Mouse (Mus musculus): Measurements from ENCODE around the gene Shroom3. TPM values are rescaled to one million over a fixed set of nuclear protein-coding genes. Genes with fewer than 3 reads are reported as not detected.

The Shroom3 gene
- polyA plus RNA-seq, 1 experiment from 2014 or later = 11.4 TPM

DNA sequence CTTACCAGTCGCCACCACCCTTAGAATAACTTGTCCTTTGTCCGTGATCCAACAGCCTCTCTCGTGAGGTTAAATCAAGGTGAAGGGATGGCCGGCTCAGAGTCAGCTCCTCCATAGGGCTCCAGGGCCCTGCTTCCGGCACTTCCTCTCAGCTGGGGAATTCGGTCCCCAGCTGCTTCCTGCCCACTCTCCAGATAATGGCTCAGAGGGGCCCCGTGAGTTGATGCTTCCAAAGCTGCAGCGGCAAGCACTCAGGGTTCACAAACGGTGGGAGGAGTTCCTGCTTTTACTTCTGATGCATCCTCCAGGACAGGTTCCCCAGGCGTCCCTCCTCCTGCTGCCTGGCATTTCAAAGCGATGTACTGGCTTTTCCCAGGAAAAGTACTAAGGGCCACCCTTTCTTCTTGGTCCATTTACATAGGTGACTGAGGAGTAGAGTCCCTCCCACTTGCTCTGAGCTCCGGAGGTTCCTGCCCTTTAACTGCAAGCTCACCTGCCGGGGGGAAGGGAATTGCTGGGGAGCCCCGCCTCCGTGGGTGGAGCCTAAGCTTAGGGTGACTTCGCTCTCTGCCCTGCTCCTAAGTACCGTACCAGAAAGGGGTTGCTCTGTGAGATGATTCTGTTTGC, 241.7 kb downstream of the Shroom3 start:
- no peaks in the 10 kb centered on the region for H3K27me3 ChIP-seq (ENCODE audit: insufficient read depth, poor library complexity, severe bottlenecking)
- H3K27ac ChIP-seq = peak overlapping the region; percentile 73
- H3K4me1 ChIP-seq = peaks cover 48% of the 10 kb centered on the region
- peak; percentile 83 for DNase-seq (ENCODE audit: low spot score)
- 3% methylated on average over 17 of the region's 17 CpGs for WGBS
- peak overlapping the region; percentile 41 for H3K4me3 ChIP-seq
- no peaks in the 10 kb centered on the region for H3K9me3 ChIP-seq
- H3K36me3 ChIP-seq = peaks cover 41% of the 10 kb centered on the region

DNA sequence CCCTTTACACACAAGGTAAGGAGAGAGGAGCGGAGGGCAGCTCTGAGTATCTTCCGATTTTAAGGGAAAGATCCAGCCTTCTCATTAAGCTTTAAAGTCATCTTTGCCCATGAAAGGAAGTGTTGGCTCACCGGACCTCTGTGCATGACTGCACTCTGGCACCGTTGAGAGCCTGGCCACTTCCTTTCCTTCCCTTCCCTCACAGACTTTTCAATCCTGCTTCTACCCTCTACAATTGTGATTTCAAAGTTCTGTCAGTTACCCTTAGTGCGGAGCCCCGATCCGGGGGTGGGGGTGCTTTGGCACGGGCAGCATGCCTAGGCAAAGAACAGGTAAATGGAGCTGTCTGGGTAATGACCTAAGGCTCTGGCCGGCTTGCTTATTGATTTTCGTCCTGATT, 244.4 kb downstream of the Shroom3 start:
- Histone ChIP-seq H3K27me3 (ENCODE audit: insufficient read depth, poor library complexity, severe bottlenecking) (no peaks in the 10 kb centered on the region), H3K4me3 (no peak overlapping the region), H3K9me3 (no peaks in the 10 kb centered on the region), H3K36me3 (peaks cover 19% of the 10 kb centered on the region; the same call in 1 of the 2 replicates), H3K4me1 (peaks cover 75% of the 10 kb centered on the region), H3K27ac (peak overlapping the region; percentile 74)
- DNase-seq (ENCODE audit: low spot score) = no peak
- WGBS = 73% methylated on average over 10 of the region's 10 CpGs

DNA sequence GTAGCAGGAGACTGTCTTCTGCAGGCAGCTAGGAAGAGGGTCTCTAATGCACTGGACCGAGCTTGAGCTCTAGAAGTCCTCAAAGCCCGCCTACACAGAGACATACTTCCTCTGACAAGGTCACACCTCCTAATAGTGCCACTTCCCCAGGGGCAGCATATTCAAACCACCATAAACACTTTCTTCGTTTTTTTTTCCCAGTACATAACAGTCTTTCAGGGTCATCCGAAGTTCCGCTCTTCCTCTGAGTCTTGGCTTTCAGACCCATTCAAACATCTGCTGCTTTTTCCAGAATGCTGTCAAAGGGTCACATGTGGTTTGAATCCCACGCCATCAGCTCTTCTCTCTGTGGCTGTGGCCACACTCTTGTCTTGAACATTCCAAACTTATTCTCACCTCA, 247.3 kb downstream of the Shroom3 start:
- Histone ChIP-seq H3K9me3 (no peaks in the 10 kb centered on the region), H3K36me3 (peaks cover 23% of the 10 kb centered on the region), H3K27ac (no peak overlapping the region; the same call in 1 of the 2 replicates), H3K4me1 (peaks cover 88% of the 10 kb centered on the region), H3K27me3 (ENCODE audit: insufficient read depth, poor library complexity, severe bottlenecking) (no peaks in the 10 kb centered on the region), H3K4me3 (no peak overlapping the region)
- no peak for DNase-seq (ENCODE audit: low spot score)
- WGBS = 70% methylated on average over 6 of the region's 6 CpGs

DNA sequence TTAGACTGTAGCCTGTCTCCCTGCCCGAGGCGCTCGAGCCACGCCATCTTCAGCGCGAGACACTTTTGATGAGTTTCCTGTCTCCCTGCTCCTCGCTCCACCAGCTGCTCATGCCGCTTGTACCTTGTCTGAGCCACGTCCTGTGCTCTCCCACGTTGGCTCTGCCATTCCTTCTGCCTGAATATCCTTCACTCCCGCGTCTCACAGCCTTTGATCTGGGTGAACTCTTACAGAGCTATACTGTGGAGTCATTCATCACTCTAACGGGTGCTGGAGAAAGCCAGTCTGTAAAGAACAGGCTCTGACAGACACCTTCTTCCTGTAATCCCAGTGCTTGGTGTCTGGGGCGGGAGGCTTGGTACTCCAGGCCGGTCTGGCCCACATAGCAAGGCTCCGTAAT, 248.1 kb downstream of the Shroom3 start:
- peaks cover 85% of the 10 kb centered on the region for H3K4me1 ChIP-seq
- H3K36me3 ChIP-seq = peaks cover 27% of the 10 kb centered on the region
- 48% methylated on average over 16 of the region's 16 CpGs for WGBS
- no peaks in the 10 kb centered on the region for H3K27me3 ChIP-seq (ENCODE audit: insufficient read depth, poor library complexity, severe bottlenecking)
- DNase-seq (ENCODE audit: low spot score) = no peak
- H3K9me3 ChIP-seq = no peaks in the 10 kb centered on the region
- peak overlapping the region; percentile 80 for H3K27ac ChIP-seq
- no peak overlapping the region for H3K4me3 ChIP-seq

DNA sequence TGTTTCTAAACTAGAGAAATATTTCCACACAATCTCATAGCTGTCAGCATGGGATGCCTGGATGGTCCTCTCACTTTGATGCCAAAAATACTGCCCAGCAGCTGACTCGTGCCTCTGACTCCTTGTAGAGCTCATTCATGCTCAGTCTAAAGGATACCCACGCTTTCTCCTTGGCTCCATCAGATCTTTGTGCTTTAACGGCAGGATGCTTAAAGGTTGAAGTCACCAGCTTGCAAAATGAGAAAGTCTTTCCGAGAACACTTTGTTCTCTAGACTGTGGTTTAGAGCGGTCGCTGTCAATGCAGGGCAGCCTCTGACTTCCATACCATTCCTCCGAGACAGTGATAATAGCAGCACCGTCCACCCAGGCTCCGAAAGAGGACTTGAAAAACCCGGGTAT, 249.8 kb downstream of the Shroom3 start:
- 27% methylated on average over 10 of the region's 10 CpGs for WGBS
- Histone ChIP-seq H3K4me1 (peaks cover 77% of the 10 kb centered on the region), H3K27ac (peak overlapping the region; percentile 74), H3K36me3 (peaks cover 37% of the 10 kb centered on the region), H3K9me3 (no peaks in the 10 kb centered on the region), H3K4me3 (peak overlapping the region; percentile 15; the same call in 1 of the 2 replicates), H3K27me3 (ENCODE audit: insufficient read depth, poor library complexity, severe bottlenecking) (no peaks in the 10 kb centered on the region)
- DNase-seq (ENCODE audit: low spot score) = no peak

DNA sequence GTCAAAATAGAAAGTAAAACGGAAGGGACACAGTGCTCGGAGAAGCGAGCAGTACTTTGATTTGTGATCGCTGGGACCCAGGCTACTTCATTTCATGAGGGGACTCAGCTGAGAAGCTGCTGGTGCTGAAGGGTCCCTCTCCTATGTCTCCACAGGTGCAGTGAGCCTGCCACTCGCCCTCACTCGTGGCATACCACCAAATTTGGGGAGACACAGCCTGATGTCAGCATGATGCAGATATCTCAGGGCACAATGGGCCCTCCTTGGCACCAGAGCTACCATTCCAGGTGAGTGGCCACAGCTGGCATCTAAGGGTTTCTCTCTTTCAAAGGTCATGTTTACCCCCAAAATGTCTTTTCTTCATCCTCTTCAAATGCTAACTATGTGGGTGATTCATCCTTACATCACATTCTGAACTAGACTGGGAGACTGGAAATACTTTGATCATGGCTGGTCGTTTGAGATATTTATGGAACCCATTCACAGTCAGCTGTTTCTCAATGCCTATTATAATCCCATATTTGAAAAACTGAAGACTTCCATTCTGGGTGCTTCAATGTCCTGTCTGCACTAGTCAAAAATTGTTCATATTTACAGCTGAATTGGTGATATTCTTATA, 250.5 kb downstream of the Shroom3 start:
- Histone ChIP-seq H3K9me3 (no peaks in the 10 kb centered on the region), H3K27me3 (ENCODE audit: insufficient read depth, poor library complexity, severe bottlenecking) (no peaks in the 10 kb centered on the region), H3K4me3 (peak overlapping the region; percentile 15; the same call in 1 of the 2 replicates), H3K36me3 (peaks cover 40% of the 10 kb centered on the region), H3K4me1 (peaks cover 71% of the 10 kb centered on the region), H3K27ac (peak overlapping the region; percentile 74)
- no peak for DNase-seq (ENCODE audit: low spot score)
- WGBS = 73% methylated on average over 7 of the region's 7 CpGs

DNA sequence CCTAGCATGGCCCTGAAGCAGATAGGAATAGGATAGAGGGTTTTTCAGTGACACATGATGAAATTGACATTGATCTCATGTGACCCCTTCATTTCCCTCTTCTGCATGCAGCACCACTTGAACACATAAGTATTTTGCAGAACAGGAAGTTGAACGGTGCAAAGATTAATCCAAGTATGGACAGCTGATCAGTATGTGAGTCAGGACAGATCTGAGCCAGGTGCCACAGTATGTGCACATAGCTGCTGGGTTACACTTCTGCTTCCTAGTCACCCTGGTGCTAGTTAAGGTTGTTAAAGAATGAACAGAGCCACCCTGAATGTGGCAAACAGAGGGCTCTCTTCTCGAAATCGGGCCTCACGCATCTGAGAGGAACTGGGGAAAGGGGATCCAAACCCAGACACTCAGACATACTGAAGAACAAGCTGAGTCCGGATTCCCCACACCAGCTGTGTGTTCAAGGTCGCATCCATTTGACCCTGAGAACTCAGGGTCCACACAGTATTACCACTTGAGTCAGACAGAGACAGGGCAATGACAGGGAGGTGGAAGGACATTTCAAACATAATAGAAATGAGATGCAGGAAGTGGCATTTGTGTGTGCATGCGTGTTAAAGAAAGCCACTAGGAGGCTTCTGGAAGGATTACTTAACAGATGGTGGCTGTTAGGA, 251.2 kb downstream of the Shroom3 start:
- 82% methylated on average over 7 of the region's 7 CpGs for WGBS
- DNase-seq (ENCODE audit: low spot score) = no peak
- Histone ChIP-seq H3K9me3 (no peaks in the 10 kb centered on the region), H3K27ac (peak overlapping the region; percentile 63), H3K4me3 (no peak overlapping the region), H3K36me3 (peaks cover 40% of the 10 kb centered on the region), H3K4me1 (peaks cover 65% of the 10 kb centered on the region), H3K27me3 (ENCODE audit: insufficient read depth, poor library complexity, severe bottlenecking) (no peaks in the 10 kb centered on the region)

DNA sequence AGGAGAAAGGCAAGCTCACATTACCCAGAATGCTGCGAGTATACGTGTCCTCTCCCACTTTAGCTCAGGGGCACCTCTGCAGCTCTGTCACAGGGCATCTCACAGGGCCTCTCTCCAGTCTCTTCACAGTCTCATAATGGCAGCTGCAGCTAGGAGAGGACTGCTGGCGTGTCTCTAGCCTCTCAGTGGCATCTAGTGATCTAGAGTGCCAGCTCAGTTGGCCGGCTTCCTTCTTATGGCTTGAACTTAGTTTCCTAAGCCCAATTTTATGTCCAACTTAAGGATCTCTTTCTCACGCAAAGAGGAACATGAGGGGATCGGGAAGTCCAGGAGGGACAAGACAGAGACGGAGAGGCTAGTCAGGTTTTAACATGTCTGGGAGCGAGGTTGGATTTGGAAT, 252.6 kb downstream of the Shroom3 start:
- peaks cover 56% of the 10 kb centered on the region for H3K4me1 ChIP-seq
- WGBS = 84% methylated on average over 8 of the region's 8 CpGs
- peaks cover 48% of the 10 kb centered on the region for H3K36me3 ChIP-seq

DNA sequence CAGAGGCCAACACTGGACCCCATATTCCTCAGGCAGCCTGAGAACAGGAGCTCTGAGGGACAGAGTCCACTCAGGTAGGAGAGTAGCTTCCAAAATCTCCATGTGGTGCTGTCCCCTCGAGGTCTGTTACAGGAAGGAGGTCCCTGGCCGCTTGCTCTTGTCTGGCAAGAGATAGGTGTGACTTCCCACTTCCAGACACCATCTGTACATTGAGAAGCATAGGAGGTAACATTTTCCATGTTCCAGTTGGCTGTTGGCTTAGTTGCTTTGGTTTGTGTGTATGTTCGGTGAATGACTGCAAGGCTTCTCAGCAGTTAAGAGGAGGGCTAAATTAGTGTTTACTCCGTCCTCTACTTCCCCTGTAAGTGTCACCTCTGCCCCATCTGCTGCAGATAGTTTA, 254.5 kb downstream of the Shroom3 start:
- Histone ChIP-seq H3K36me3 (peaks cover 66% of the 10 kb centered on the region), H3K27ac (no peak overlapping the region), H3K4me3 (no peak overlapping the region), H3K9me3 (peaks cover 15% of the 10 kb centered on the region), H3K27me3 (ENCODE audit: insufficient read depth, poor library complexity, severe bottlenecking) (0 out of 2 replicates have a peak, but pooled peaks cover 8% of the 10 kb centered on the region), H3K4me1 (peaks cover 48% of the 10 kb centered on the region)
- DNase-seq (ENCODE audit: low spot score) = no peak
- 81% methylated on average over 4 of the region's 4 CpGs for WGBS

More for the DNA sequence above, 252.6 kb downstream of the Shroom3 start:
- no peak for DNase-seq (ENCODE audit: low spot score)
- H3K9me3 ChIP-seq = no peaks in the 10 kb centered on the region; the same call in 1 of the 2 replicates
- H3K4me3 ChIP-seq = no peak overlapping the region
- no peak overlapping the region for H3K27ac ChIP-seq
- H3K27me3 ChIP-seq (ENCODE audit: insufficient read depth, poor library complexity, severe bottlenecking) = no peaks in the 10 kb centered on the region

DNA sequence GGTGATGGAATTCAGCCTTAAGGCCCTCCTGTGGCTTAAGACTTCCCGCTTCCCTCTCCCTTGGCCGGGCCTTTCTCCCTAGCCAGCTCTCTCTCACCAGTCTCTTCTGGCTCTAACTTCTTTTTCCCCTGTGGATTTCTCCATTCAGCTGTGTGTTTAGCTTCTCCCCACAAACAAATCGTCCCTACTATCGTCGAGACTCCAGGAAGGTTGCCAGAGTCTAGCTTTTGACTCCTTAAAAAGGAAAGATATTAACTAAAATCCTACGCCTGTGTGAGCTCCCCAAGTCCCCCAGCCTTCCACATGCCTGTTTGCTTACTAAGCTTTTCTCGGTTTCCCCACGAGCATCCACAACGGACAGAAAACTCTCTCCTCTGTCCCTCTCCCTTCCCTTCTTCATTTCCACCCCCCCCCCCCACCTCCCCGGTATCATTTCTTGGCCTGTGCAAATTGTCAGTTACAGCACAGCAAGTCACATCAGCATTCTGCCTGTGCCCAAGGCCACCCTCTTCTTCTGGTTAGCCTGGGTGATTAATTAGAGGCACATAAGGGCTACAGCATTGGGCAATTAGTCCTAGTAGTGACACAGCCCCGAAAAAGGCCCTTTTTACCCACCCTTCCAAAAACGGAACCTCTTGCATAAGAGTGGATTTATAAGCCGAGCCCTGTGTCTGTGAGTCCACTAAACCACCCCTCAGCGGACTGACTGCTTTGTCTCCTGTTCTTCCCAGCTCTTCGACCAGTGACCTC, 256.2 kb downstream of the Shroom3 start:
- 82% methylated on average over 15 of the region's 15 CpGs for WGBS
- Histone ChIP-seq H3K27ac (no peak overlapping the region), H3K27me3 (ENCODE audit: insufficient read depth, poor library complexity, severe bottlenecking) (0 out of 2 replicates have a peak, but pooled peaks cover 10% of the 10 kb centered on the region), H3K4me1 (peaks cover 34% of the 10 kb centered on the region), H3K4me3 (no peak overlapping the region), H3K9me3 (peaks cover 17% of the 10 kb centered on the region), H3K36me3 (peaks cover 72% of the 10 kb centered on the region)
- no peak for DNase-seq (ENCODE audit: low spot score)

DNA sequence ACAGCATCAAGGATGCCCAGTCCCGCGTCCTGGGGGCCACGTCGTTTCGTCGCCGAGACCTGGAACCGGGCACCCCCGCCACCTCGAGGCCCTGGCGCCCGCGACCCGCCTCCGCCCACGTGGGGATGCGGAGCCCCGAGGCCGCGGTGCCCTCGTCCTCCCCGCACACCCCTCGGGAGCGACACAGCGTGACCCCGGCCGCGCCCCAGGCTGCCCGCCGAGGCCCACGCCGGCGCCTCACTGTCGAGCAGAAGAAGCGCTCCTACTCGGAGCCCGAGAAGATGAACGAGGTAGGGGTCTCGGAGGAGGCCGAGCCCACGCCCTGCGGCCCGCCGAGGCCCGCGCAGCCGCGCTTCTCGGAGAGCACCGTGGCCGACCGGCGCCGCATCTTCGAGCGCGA, 258.9 kb downstream of the Shroom3 start:
- Histone ChIP-seq H3K4me3 (no peak overlapping the region), H3K27me3 (ENCODE audit: insufficient read depth, poor library complexity, severe bottlenecking) (0 out of 2 replicates have a peak, but pooled peaks cover 10% of the 10 kb centered on the region), H3K27ac (peak overlapping the region; percentile 42), H3K36me3 (peaks cover 76% of the 10 kb centered on the region), H3K4me1 (peaks cover 19% of the 10 kb centered on the region), H3K9me3 (peaks cover 17% of the 10 kb centered on the region)
- no peak for DNase-seq (ENCODE audit: low spot score)
- 68% methylated on average over 57 of the region's 57 CpGs for WGBS

DNA sequence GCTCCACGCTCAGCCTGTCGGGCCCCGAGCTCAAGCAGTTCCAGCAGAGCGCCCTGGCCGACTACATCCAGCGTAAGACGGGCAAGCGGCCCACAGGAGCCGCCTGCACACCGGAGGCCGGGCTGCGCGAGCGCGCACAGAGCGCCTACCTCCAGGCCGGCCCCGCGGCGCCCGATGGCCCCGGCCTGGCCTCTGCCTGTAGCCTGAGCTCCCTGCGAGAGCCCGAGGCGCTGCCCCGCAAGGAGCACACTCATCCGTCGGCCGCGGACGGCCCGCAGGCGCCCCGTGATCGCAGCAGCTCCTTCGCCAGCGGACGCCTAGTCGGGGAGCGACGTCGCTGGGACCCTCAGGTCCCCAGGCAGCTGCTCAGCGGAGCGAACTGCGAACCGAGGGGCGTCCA, 259.3 kb downstream of the Shroom3 start:
- Histone ChIP-seq H3K36me3 (peaks cover 76% of the 10 kb centered on the region), H3K4me1 (peaks cover 19% of the 10 kb centered on the region), H3K27me3 (ENCODE audit: insufficient read depth, poor library complexity, severe bottlenecking) (0 out of 2 replicates have a peak, but pooled peaks cover 10% of the 10 kb centered on the region), H3K27ac (peak overlapping the region; percentile 42), H3K9me3 (peaks cover 17% of the 10 kb centered on the region), H3K4me3 (no peak overlapping the region)
- 75% methylated on average over 47 of the region's 47 CpGs for whole genome bisulfite sequencing
- DNase-seq (ENCODE audit: low spot score) = no peak
